Mouse (Mus musculus) midbrain, embryonic 10.5 days (tissue): ENCODE results near the gene H2-DMb2. TPM values are rescaled to one million over a fixed set of nuclear protein-coding genes. Genes with fewer than 3 reads are reported as not detected.

Source experiments
- DNase-seq: peaks from one replicate; pipeline ENCODE4 v3.0.0-alpha.2; 2017; ENCODE audit warnings: low spot score
- H3K27ac ChIP-seq: fragments of 300-500 bp; sonication (generic); replicated peaks from 2 replicates; pipeline ENCODE4 v1.5.1; 2016; ENCODE audit warnings: mild to moderate bottlenecking
- H3K27me3 ChIP-seq: fragments of 300-500 bp; sonication (generic); 2 replicates; pipeline ENCODE4 v1.6.1; 2016; ENCODE audit warnings: low read depth, mild to moderate bottlenecking; ENCODE audit not compliant: poor library complexity, severe bottlenecking
- H3K36me3 ChIP-seq: fragments of 300-500 bp; sonication (generic); 2 replicates; pipeline ENCODE4 v1.6.1; 2016; ENCODE audit warnings: mild to moderate bottlenecking, moderate library complexity
- H3K4me1 ChIP-seq: fragments of 300-500 bp; sonication (generic); 2 replicates; pipeline ENCODE4 v1.6.1; 2016
- H3K4me3 ChIP-seq: fragments of 300-500 bp; sonication (generic); 2 replicates; pipeline ENCODE4 v1.5.1; 2016; ENCODE audit warnings: mild to moderate bottlenecking, moderate library complexity
- H3K9me3 ChIP-seq: fragments of 300-500 bp; sonication (generic); replicated peaks from 2 replicates; pipeline ENCODE4 v1.6.1; 2016; ENCODE audit warnings: mild to moderate bottlenecking
- WGBS: fragments of 180-500 bp; shearing (Covaris S2); methylation state at CpG from one replicate; pipeline ENCODE4 v1.1.7; 2016; 5-methylcytosine and 5-hydroxymethylcytosine counted together
- polyA plus RNA-seq: library from polyadenylated mRNA; unstranded; fragments of >200 nt; fragmentation: Nextera tagmentation; extraction: Ambion mirVana; gene quantifications from 2 replicates; pipeline ENCODE4 v1.2.1, GENCODE M21; 2016

Gene H2-DMb2
- polyA plus RNA-seq, 1 experiment from 2014 or later, result not detected

- no peaks in the 10 kb centered on the region for H3K27me3 ChIP-seq
- H3K4me1 ChIP-seq, result peaks cover 3% of the 10 kb centered on the region; the same call in 1 of the 2 replicates
- H3K27ac ChIP-seq, result no peak overlapping the region
- H3K36me3 ChIP-seq, result peaks cover 57% of the 10 kb centered on the region
- no peak for DNase-seq
- WGBS, result 87% methylated on average over 5 of the region's 6 CpGs
- no peaks in the 10 kb centered on the region for H3K9me3 ChIP-seq
- H3K4me3 ChIP-seq, result no peak overlapping the region
These were observed 34.6 kb upstream of the H2-DMb2 start for GRCm38 (mm10) chr17:34108460-34108859.

- Histone ChIP-seq H3K4me1 (peaks cover 3% of the 10 kb centered on the region; the same call in 1 of the 2 replicates), H3K27me3 (no peaks in the 10 kb centered on the region), H3K4me3 (no peak overlapping the region), H3K36me3 (peaks cover 65% of the 10 kb centered on the region), H3K9me3 (no peaks in the 10 kb centered on the region), H3K27ac (no peak overlapping the region)
- no peak for DNase-seq
- WGBS, result 84% methylated on average over 14 of the region's 14 CpGs
These were observed 33.9 kb upstream of the H2-DMb2 start for GRCm38 (mm10) chr17:34109038-34109805.

- Histone ChIP-seq H3K36me3 (peaks cover 71% of the 10 kb centered on the region), H3K4me3 (no peak overlapping the region), H3K27ac (no peak overlapping the region), H3K27me3 (no peaks in the 10 kb centered on the region), H3K4me1 (peaks cover 5% of the 10 kb centered on the region), H3K9me3 (no peaks in the 10 kb centered on the region)
- WGBS, result 80% methylated on average over 3 of the region's 3 CpGs
- no peak for DNase-seq
These were observed 33.3 kb upstream of the H2-DMb2 start for GRCm38 (mm10) chr17:34109806-34110195.

- no peaks in the 10 kb centered on the region for H3K27me3 ChIP-seq
- no peak overlapping the region for H3K27ac ChIP-seq
- no peak overlapping the region for H3K4me3 ChIP-seq
- no peak for DNase-seq
- H3K4me1 ChIP-seq, result peaks cover 10% of the 10 kb centered on the region
- H3K9me3 ChIP-seq, result no peaks in the 10 kb centered on the region
- WGBS, result 68% methylated on average over 8 of the region's 8 CpGs
- peaks cover 76% of the 10 kb centered on the region for H3K36me3 ChIP-seq
These were observed 32.8 kb upstream of the H2-DMb2 start for GRCm38 (mm10) chr17:34110309-34110708.

- no peak for DNase-seq
- Histone ChIP-seq H3K9me3 (no peaks in the 10 kb centered on the region), H3K27ac (no peak overlapping the region), H3K36me3 (peaks cover 100% of the 10 kb centered on the region), H3K27me3 (no peaks in the 10 kb centered on the region), H3K4me1 (peaks cover 34% of the 10 kb centered on the region), H3K4me3 (peak overlapping the region; percentile 16; the same call in 1 of the 2 replicates)
- 95% methylated on average over 7 of the region's 7 CpGs for WGBS
These were observed 29.0 kb upstream of the H2-DMb2 start for GRCm38 (mm10) chr17:34114114-34114513.

- H3K4me1 ChIP-seq, result peaks cover 30% of the 10 kb centered on the region
- no peak for DNase-seq
- WGBS, result 52% methylated on average over 7 of the region's 7 CpGs
- no peak overlapping the region for H3K27ac ChIP-seq
- H3K4me3 ChIP-seq, result peak overlapping the region; percentile 99
- H3K9me3 ChIP-seq, result no peaks in the 10 kb centered on the region
- peaks cover 75% of the 10 kb centered on the region for H3K36me3 ChIP-seq
- H3K27me3 ChIP-seq, result no peaks in the 10 kb centered on the region
These were observed 26.3 kb upstream of the H2-DMb2 start for GRCm38 (mm10) chr17:34116736-34117370.

- Histone ChIP-seq H3K36me3 (peaks cover 68% of the 10 kb centered on the region), H3K27me3 (no peaks in the 10 kb centered on the region), H3K4me3 (peak overlapping the region; percentile 99), H3K9me3 (no peaks in the 10 kb centered on the region), H3K27ac (peak overlapping the region; percentile 99), H3K4me1 (peaks cover 33% of the 10 kb centered on the region)
- WGBS, result 2% methylated on average over 5 of the region's 5 CpGs
- no peak for DNase-seq
These were observed 25.5 kb upstream of the H2-DMb2 start for GRCm38 (mm10) chr17:34117421-34118112.

- under 1% methylated on average over 67 of the region's 67 CpGs for WGBS
These were observed 24.8 kb upstream of the H2-DMb2 start for GRCm38 (mm10) chr17:34118113-34118872.

GRCm38 (mm10) chr17:34118873-34119248 lies 24.2 kb upstream of the H2-DMb2 start:
- Histone ChIP-seq H3K36me3 (peaks cover 55% of the 10 kb centered on the region), H3K4me1 (peaks cover 46% of the 10 kb centered on the region), H3K4me3 (peak overlapping the region; percentile 99), H3K27me3 (no peaks in the 10 kb centered on the region), H3K27ac (peak overlapping the region; percentile 99), H3K9me3 (no peaks in the 10 kb centered on the region)
- DNase-seq, result no peak
- 0% methylated on average over 38 of the region's 38 CpGs for WGBS

More at GRCm38 (mm10) chr17:34118113-34118872, 24.8 kb upstream of the H2-DMb2 start:
- H3K4me3 ChIP-seq, result peak overlapping the region; percentile 99
- no peaks in the 10 kb centered on the region for H3K9me3 ChIP-seq
- H3K27me3 ChIP-seq, result no peaks in the 10 kb centered on the region
- peaks cover 40% of the 10 kb centered on the region for H3K4me1 ChIP-seq
- DNase-seq, result peak; percentile 62
- H3K36me3 ChIP-seq, result peaks cover 60% of the 10 kb centered on the region
- H3K27ac ChIP-seq, result peak overlapping the region; percentile 99

GRCm38 (mm10) chr17:34119249-34120179 lies 23.6 kb upstream of the H2-DMb2 start, which contains the start of gene H2-DMa:
H2-DMa (plus strand) TSS chr17:34119541.
- under 1% methylated on average over 96 of the region's 96 CpGs for WGBS
- H3K4me1 ChIP-seq, result peaks cover 49% of the 10 kb centered on the region

GRCm38 (mm10) chr17:34120180-34120723 lies 22.9 kb upstream of the H2-DMb2 start:
- Histone ChIP-seq H3K36me3 (peaks cover 41% of the 10 kb centered on the region), H3K9me3 (no peaks in the 10 kb centered on the region), H3K4me1 (peaks cover 46% of the 10 kb centered on the region), H3K27me3 (no peaks in the 10 kb centered on the region), H3K27ac (peak overlapping the region; percentile 99), H3K4me3 (peak overlapping the region; percentile 99)
- peak; percentile 91 for DNase-seq
- 0% methylated on average over 41 of the region's 42 CpGs for WGBS

More at GRCm38 (mm10) chr17:34119249-34120179, 23.6 kb upstream of the H2-DMb2 start, which contains the start of gene H2-DMa:
- peak; percentile 98 for DNase-seq
- H3K27ac ChIP-seq, result peak within 1 kb of the TSS; percentile 99
- H3K4me3 ChIP-seq, result peak within 1 kb of the TSS; percentile 99
- H3K36me3 ChIP-seq, result peaks cover 48% of the 10 kb centered on the region
- H3K27me3 ChIP-seq, result no peaks in the 10 kb centered on the region
- H3K9me3 ChIP-seq, result no peaks in the 10 kb centered on the region
